Mouse (Mus musculus): Measurements from ENCODE around the gene Scrn1. TPM values are rescaled to one million over a fixed set of nuclear protein-coding genes. Genes with fewer than 3 reads are reported as not detected.

Scrn1 gene
- total RNA-seq, 2 experiments from 2014 or later = 98.5 to 99.8 TPM

DNA sequence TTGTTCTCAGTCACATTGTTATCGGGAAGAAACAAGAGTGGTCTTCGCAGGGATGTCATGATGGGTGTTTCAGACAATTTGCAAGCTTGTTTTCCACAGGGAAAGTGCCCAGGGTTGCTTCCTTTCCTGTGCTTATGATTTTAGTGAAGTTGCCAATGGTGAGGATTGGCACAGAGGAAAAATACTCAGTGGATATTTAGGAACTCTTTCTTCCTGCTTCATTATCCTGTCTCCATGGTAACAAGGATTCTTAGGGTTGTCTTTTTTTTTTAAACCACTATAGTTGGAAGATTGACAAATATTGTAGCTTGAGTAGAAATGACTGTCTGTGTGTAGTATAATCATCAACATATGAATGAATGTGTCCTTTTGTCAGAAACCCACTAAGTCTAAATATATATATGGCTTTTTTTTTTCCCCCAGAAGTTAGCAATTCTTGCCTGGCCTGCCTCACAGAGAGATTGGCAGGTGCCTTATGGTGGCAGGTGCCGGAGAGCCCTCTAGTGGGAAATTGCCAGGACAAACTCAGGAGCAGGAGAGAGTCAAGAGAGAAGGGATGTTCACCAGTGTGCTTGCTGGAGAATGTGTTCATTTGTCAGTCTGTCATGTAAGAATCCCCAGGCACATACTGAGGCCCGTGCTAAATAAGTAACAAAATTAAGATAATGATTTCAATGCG is 87.5 kb downstream of the Scrn1 start:
- no peak for DNase-seq (ENCODE audit: low spot score in 2 of 2)

DNA sequence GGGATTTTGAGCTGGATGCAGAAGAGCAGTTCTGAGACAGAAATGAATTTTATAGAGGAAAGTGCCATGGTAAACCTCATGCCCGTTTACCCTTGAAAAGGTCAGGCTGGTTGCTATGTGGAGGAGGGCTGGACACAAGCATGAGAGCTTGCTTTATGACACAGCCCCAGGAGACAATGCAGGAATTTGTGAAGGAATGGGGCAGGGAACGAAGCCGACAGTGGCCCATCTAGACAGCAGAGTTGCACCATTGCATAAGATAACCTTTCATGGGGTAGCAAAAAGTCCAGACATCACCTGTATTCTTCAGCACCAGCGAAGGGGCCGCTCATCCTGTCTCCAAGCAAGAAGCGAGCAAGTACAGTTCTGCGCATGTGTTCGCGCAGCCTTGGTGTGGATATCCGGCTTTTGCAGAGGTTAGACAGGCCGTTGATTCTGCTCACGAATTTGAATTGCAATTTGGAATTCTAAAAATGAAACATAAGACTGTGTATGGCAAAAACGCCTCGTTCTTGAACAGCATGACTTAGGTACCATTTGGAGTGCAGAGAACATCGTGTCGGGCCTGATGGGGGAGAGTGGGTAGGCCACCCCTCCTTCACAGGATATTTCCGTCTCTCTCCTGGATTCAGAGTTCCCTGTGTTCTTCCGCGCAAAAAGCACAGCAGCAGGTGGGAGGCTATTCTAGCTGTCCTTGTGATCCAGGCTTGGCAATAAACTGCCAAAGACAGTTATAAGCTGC is 90.2 kb downstream of the Scrn1 start:
- DNase-seq (ENCODE audit: low spot score in 2 of 2) = peak; percentile 55 to 91

- no peak for DNase-seq (ENCODE audit: low spot score in 2 of 2)
These were observed 93.2 kb downstream of the Scrn1 start for GRCm38 (mm10) chr6:54472846-54473715.

DNA sequence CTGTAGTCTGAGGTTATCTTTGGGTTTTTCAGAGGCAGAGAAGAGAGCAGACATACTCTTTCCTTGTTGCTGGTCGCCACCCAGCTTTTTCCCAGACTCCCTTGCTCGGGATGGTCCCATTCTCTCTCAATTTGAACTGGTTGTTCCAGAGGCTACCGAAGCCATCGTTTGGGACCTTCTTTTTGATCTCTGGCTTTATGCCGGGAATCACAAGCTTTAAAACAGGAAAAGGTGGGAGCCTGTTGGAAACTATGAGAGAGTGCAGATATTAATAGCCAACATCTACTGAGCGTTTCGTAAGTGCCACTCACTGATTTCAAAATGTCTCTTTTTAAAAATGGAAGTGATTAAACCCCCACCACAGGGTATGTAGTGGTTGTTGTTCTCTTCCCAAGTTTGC is 94.4 kb downstream of the Scrn1 start:
- no peak for DNase-seq (ENCODE audit: low spot score in 2 of 2)

DNA sequence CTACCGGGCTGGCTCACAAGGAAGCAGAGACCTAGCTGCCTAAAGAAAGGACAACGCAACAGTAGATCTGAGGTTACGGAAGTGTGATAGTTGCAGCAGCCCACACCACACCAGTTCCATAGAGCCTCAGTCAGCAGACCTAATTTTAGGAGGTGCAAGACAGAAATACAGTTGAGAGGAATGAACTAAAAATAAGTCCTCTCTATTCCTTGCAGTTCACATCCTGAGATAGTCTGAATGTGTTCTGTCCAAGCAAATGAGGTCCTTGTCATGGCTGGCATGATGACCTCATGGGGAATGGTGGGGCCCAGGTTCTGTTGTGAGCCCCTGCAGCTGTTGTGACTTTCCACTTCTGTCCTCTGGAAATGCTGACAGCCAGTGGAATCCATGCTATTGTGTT is 98.9 kb downstream of the Scrn1 start:
- no peak for DNase-seq (ENCODE audit: low spot score in 2 of 2)

GRCm38 (mm10) chr6:54464926-54465325 is 101.4 kb downstream of the Scrn1 start:
- no peak for DNase-seq (ENCODE audit: low spot score in 2 of 2)

DNA sequence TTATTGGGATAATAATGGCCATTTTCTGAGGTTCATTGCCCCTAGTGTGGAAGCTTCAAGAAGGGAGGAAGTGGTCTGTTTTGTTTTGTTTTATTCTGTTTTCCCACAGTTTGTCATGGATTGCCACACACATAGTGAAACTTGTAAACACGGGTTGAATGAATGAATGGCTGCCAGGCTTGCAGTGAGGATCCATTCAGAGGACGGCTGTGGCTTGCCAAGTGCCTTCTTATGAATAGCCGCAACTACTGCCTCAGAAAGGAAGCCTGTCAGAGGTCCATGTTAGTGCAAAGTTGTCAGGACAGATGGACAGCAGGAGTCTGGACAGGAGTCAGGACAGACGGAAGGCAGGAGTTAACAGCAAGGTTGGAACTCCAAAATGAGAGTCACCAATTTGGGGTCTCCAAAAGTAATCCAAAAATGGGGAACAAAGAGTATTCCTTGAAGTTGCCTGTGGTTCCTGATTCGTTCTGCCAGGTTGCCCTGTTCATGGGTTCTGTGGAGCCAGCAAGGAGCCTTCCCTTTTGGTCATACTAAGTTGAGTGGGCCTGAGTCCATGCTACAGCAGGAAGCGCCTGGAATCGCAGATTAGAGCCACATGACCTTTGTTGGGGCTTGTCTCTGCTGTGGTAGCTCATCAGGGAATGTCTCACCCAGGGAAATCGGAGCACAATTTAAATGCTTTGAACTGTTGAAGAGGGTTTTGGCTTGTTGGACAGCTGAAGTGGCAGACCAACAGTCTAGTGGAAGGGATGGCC is 102.4 kb downstream of the Scrn1 start:
- peak in 1 of 2 experiments; percentile 62 for DNase-seq (ENCODE audit: low spot score in 2 of 2)

DNA sequence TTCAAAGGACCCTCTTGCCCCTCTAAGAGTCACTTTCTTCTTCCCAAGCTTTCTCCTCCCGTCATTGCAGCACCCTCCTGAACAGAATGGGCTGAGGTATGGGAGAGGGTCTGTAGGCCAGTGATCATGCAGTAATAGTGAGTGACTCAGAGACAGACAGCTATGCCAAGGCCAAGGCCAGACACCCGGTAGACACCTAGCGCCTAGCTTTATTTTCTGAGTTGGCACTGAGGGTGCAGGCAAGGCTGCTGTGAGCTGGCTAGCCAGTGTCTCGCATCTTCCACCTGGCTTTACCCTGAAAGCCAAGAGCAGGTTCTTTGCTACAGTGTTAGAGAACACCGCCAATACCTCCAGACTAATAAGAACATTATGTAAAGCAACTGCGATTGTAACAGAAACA is 103.5 kb downstream of the Scrn1 start:
- no peak for DNase-seq (ENCODE audit: low spot score in 2 of 2)

- peak; percentile 42 to 74 for DNase-seq (ENCODE audit: low spot score in 2 of 2)
These were observed 105.2 kb downstream of the Scrn1 start for GRCm38 (mm10) chr6:54460915-54461671.

DNA sequence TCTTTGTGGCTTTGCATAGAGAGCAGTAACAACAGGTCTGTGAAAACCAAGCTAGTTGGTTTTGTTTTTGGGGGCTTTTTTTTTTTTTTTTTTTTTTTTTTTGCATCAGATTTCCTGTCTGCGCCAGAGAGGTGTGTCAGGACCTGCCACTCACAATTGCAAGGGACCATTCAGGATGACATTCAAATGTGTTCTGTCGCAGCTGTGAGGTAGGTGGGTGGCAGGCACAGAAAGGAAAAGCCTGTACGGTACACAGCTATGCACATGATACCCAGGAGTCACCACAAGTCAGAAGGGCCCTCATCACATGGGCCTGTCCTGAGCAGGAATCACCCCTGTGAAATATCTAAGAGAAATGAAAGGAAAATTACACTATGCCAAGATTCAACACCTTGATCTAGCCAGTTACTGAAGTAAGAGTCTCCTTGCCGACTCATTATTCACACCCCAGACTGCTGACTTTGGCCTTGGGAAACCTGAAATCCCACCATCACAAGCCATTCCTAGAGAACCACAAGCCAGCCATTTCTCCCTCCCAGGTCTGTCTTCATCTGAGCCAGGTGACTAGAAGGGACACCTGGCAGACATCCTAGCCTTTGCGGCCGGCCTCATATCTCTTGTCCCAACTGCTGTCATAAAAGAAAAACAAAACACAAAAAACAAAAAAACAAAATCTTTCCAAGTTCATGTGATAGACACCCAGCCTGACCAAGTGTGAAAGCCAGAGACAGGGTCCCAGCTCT is 105.9 kb downstream of the Scrn1 start:
- DNase-seq (ENCODE audit: low spot score in 2 of 2) = no peak

DNA sequence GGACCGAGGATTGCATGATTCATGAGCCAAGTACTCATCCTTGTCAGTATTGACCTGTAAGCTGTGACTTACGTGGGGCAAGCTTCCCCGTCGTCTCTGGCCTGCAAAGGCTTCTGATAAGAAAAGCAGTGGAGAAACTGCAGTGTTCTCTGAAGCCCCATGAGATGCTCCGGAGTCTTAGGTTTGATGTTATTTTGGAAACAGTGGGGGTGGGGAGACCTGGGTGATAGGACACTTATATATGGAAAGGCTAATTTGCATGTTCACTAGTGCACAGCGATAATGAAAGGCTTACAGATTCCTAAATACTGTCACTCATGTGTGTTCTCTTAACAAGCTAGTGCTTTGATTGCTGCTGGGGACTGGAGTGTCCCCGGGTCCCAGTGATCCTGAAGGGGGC is 106.6 kb downstream of the Scrn1 start:
- DNase-seq (ENCODE audit: low spot score in 2 of 2) = no peak

Other genes starting within 250 kb of the Scrn1 start
- 1 to 10 TPM in 1 of 2 experiments, under 1 TPM in 1; 0.74 to 1.0 TPM for gene Prr15, start 240.7 kb downstream of the Scrn1 start, total RNA-seq (2021)
- 100 to 1,000 TPM; 331 to 395 TPM for gene Wipf3, start 136.9 kb downstream of the Scrn1 start, total RNA-seq (2021)
- 10 to 100 TPM; 12.3 to 13.7 TPM for gene Plekha8, start 28.6 kb upstream of the Scrn1 start, total RNA-seq (2021)
- 10 to 100 TPM; 13.9 to 14.2 TPM for gene Fkbp14, start 30.8 kb upstream of the Scrn1 start, total RNA-seq (2021)
- 100 to 1,000 TPM; 159 to 165 TPM for gene Mturn, start 115.1 kb upstream of the Scrn1 start, total RNA-seq (2021)

Measured in layer of hippocampus, adult 18-20 months (tissue).